Mouse (Mus musculus) brain, adult 10 weeks (tissue): Measurements from ENCODE around the gene Nhej1. TPM values are rescaled to one million over a fixed set of nuclear protein-coding genes. Genes with fewer than 3 reads are reported as not detected.

ENCODE experiments used
- polyA plus RNA-seq: library from polyadenylated mRNA; stranded (reverse); fragments of 350-450 nt; fragmentation: Illumina TruSeq; extraction: RNeasy Lipid Tissue Mini Kit (QIAGEN cat#74804); gene quantifications from one replicate; pipeline ENCODE4 v1.2.3, GENCODE M21; 2015; ENCODE audit warnings: low read depth, low replicate concordance

The Nhej1 gene
- 2.9 TPM for polyA plus RNA-seq

DNA sequence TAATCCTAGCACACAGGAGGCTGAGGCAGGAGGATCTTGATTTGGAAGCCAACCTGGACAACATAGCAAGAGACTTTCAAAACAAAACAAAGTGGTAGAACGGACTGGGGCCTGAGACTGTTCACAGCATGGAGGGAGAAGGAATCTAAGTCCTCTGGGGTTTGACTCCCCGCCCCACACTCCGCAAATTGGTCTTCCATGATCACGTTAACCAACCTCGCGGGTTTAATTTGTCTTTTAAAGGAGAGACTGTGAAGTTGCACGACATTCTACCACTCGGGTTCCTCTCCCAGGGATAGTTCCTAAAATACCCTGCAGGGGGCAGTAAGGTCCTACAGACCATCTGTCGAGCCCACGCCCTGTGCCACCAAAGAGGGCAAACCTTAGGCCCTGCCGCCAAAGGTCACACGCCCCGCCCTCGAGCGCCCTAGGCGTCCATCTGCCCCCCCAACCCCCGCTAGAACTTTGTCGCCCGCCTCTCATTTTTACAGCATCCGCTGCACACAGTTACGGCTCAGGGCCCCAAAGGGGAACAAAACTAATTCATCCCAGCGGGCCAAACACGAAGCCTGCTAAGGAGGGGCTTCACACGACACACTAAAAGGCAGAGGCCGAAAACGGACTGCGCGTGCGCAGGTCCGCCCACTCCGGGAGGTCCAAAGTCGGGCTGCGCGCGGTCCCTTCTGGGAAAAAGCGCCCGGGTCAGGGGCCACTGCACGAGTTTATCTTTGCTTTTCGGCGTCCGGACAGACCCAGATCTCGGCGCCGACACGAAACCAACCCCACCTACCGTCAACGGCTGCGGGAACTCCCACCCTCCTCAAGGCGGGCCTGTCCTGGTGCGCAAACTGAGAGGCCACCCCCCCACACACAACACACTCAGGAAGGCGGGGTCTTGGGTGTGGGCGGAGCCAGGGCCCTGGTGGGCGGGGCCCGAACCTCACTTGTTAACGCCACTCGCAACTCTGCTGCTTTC lies at the start of gene Nhej1:
Gene Nhej1, minus strand, starts transcription at position 855 of the 976 bp plus-strand sequence.

DNA sequence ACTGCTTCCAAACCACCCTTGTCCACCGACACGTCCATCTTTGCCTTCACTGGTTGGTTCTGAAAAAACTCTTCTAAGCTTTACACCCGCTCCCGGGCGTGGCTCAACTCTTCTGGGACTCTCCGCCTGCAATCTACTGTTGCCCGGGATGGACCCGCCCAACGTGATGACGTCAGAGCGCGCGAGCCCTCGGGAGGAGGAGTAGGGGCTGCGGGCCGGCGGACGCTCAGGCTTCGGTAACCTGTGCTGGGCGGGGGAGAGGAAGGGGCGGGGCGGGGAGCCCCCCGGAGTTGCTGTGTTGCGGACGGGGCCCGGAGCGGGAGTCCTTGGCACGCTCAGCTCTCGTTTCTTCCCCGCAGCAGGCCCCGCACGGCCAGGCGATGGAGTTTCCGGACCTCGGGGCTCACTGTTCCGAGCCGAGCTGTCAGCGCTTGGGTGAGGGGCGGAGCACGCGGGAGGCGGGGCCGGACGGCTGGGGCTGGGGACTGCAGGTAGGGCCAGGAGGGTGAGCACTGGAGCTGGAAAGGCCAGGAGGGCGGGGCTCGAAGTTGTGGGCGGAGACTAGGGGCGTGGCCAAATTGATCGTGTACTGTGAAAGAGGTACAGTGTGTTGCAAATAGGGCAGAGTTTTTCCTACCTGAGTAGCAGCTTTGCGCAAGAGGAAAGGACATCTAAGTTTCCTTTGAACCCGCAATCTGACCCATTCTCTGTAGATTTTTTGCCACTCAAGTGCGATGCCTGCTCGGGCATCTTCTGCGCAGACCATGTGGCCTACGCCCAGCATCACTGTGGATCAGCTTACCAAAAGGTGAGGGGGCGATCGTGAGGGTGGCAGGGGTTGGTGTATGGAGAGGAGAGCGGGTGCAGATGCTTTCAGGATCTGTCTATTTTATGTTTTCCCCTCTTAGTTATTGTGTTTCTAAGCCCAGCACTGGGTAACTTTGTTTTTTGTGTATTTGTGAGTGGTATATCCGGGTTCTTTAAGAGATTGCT lies 43.8 kb upstream of the Nhej1 start, which contains the start of gene Zfand2b:
Gene Zfand2b, plus strand, starts transcription at position 175 of the 993 bp plus-strand sequence.

DNA sequence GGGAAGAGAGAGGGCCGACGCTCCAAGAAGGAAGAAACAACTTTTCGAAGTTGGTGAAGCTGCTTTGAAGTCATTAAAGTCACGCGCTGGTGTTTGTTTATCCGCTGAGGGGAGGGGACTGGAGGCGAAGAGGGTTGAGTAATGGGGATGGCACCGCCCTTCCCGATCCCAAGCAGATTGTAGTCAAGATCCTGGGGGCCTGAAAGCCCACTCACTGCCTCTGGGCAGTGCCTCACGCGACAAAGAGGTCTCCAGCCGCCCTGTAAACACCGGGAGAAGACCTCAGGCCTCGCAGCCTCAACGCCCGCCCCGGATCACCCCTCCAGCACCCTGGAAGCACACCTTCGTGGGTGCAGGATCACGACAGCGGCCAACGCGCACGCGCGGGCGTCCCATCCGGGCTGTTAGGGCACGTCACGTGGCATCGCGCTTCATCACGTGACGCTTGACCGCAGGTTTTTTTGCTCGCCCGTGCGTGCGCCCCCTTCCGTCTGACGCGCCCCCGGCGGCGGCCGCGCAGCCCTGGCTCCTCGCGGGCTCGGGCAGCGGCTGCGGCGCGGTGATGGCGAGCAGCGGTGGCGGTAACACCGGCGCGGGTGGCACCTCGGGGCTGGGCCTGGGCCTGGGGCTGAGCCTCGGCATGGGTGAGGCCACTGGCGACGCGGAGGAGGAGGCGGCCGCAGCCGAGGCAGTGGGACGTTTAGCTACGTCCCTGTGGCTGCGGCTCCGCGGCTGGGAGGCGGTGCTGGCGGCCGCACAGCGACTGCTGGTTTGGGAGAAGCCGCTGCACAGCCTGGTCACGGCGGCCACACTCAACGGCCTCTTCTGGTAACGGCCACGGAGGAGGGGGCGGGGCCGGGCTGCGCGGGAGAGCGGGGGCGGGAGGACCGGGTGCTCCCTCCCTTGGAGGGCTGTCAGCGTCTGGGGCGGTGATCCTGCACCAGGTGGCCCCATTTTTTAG lies 17.6 kb upstream of the Nhej1 start, which contains the start of the genes Cnppd1 and Retreg2:
Gene Cnppd1, minus strand, starts transcription at position 411 of the 961 bp plus-strand sequence.
Gene Retreg2, plus strand, starts transcription at position 478 of the 961 bp plus-strand sequence.

DNA sequence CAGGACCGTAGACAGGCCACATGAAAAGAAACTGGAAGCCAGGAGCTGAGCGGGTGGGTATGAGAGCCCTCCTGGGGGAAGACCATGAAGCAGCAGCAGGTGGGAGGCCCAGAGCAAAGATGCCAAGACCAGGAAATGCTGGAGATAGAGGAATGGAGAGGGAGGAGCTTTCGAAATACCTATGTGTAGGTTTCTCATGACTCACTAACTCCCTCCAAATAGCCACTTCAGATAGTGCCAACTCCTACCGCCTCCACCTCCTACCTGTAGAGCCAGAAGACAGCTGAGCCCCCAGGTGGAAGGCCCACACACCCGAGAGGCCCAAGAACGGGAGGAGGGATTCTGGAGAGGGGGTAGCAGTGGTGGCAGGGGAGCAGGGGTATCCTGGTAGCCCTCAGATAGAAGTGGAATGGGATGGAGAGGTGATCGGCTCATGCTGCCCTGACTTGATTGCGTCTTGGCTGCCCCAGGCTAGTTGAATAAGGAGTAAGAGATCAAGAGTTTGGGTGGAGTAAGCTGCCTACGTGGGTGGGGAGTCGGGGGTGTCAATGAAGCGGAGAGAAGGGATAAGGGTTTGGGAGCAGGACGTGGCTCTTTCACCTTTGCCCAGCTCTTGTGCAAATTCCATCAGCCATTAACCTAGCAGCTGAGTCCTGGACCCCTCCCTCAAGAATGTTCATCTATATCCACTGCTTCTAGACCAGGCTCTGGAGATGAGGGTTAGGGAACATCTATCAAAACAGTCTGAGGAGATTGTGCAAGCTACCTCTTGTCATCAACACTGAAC lies 8.6 kb upstream of the Nhej1 start, which contains the start of gene Slc23a3:
Gene Slc23a3, minus strand, starts transcription at position 470 of the 787 bp plus-strand sequence.

DNA sequence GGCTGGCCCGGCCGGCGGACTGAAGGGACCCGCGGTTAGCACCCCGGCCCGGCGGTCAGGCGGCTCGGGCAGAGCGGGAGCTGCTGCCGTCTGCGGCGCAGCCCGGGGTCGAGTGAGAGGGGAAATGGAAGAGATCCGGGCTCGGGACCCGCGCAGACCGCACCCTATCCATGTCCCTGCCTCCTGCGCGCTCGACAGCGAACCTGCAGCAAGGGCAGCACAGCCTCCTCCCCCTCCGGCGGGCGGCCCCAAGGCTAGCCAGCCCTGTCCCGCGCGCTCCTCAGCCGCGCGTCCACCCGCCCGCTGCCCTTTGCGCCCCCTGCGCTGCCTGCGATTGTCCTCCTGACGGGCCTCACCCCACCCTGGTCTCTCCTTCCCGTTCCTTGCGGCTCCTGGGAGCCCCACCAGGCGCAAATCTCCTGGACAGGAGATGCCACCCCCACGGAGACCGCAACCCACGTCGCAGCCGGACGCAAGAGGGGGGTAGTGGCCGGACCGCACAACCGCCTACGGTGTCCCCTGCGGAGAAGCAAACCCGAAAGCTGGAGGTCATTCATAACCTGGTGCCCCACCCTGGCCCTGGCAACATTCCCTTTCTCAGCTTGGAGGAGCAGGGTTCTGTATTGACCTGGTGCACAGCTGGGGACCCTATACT lies 173.3 kb downstream of the Nhej1 start, which contains the start of gene Ihh:
Gene Ihh, minus strand, starts transcription at position 117 of the 655 bp plus-strand sequence.

DNA sequence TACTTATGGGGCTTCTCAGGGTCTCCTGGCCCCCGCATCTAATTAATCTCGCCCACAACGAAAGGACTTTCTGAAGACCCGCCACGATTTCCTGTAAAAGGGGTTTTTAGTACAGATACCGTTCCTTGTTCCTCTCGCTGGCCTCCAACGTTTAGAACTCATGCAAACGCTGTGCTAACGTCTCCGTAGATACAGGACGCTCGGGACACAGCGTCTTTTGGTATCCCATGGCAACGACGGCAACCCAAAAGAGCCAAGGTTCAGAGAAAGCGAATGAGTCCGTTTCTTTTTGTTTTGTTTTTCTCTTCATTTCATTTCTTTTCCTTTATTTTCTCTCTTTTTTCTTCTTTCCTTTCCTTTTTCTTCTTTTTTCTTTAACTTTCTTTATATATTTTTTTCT lies 189.6 kb downstream of the Nhej1 start, which contains the start of gene Cfap65:
Gene Cfap65, minus strand, starts transcription at position 198 of the 400 bp plus-strand sequence.

Other genes starting within 250 kb of the Nhej1 start
- 0.42 TPM for gene Fev, start 239.8 kb downstream of the Nhej1 start, polyA plus RNA-seq
- gene Cryba2, start 232.1 kb downstream of the Nhej1 start, polyA plus RNA-seq: 0.74 TPM
- gene Cfap65, start 189.6 kb downstream of the Nhej1 start, polyA plus RNA-seq: 3.9 TPM
- gene Ihh, start 173.5 kb downstream of the Nhej1 start, polyA plus RNA-seq: 0.30 TPM
- 1.2 TPM for gene Slc23a3, start 8.7 kb upstream of the Nhej1 start, polyA plus RNA-seq
- gene Cnppd1, start 17.5 kb upstream of the Nhej1 start, polyA plus RNA-seq: 32.5 TPM
- 177 TPM for gene Retreg2, start 17.6 kb upstream of the Nhej1 start, polyA plus RNA-seq
- 38.9 TPM for gene Zfand2b, start 43.4 kb upstream of the Nhej1 start, polyA plus RNA-seq
- 16.0 TPM for gene Abcb6, start 55.2 kb upstream of the Nhej1 start, polyA plus RNA-seq
- 23.9 TPM for gene Ankzf1, start 67.0 kb upstream of the Nhej1 start, polyA plus RNA-seq
- gene Atg9a, start 67.0 kb upstream of the Nhej1 start, polyA plus RNA-seq: 87.2 TPM
- 9.7 TPM for gene Glb1l, start 85.6 kb upstream of the Nhej1 start, polyA plus RNA-seq
- 131 TPM for gene Stk16, start 85.6 kb upstream of the Nhej1 start, polyA plus RNA-seq
- 815 TPM for gene Tuba4a, start 94.7 kb upstream of the Nhej1 start, polyA plus RNA-seq
- not detected for gene A630095N17Rik, start 106.9 kb upstream of the Nhej1 start, polyA plus RNA-seq
- gene Dnajb2, start 111.2 kb upstream of the Nhej1 start, polyA plus RNA-seq: 126 TPM
- gene Ptprn, start 139.3 kb upstream of the Nhej1 start, polyA plus RNA-seq: 334 TPM
- 298 TPM for gene Resp18, start 153.2 kb upstream of the Nhej1 start, polyA plus RNA-seq
- 71.3 TPM for gene Dnpep, start 192.8 kb upstream of the Nhej1 start, polyA plus RNA-seq
- gene Des, start 235.1 kb upstream of the Nhej1 start, polyA plus RNA-seq: 2.4 TPM